Mouse (Mus musculus) retina, embryonic 14.5 days (tissue): ENCODE data around the gene Fxyd1.
A peak's percentile ranks its signal among the peaks of the same experiment; 100 is the strongest.

Experiments
- DNase-seq: peaks from one replicate; pipeline ENCODE4 v3.0.0-alpha.2; 2015; ENCODE audit warnings: low spot score

Fxyd1 gene

DNA sequence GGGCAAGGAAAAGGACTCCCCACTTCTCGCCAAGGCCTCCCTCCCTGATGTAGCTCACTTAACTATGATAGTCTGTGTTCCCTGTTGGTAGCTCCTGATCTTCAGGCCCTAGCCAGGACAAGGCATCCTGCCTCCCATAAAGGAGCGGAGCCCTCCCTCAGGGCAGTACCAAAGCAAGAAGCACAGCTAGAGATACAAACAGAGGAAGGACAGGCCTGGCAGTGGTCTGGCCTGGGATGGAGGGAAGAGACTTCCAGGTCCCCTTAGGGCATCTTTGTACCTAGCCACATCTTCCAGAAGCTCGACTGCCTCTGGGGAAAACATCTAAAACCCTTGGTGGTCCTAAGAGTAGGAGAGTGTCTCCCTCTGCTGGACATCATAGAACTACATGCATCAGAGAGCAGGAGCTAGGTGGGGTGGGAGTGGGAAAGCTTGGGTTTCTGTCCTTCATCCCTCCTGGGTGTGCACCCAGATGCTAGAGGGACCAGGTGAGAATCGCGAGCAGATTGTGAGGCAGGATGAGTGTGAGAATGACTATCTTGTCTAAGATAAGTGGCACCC, 21.0 kb upstream of the Fxyd1 start:
- DNase-seq = peak; percentile 88

DNA sequence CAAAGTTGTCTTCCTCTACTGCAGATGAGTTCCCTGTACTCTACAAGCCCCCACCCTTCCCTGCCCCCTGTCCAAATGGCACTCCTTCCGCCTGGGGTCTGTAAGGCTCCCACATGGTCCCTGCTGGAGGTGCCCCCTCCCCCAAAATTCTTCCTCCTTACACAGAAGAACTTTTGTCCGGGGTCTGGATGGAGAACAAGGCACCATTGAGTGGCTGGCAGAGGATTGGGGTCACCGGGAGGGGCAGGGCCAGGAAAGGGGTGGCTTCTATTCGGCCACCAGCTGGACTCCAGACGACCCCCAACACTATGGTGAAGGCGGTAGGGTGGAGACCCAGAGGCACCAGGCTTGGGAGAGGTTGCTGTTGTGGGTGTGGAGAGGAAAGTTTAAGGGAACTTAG, 20.5 kb upstream of the Fxyd1 start:
- peak; percentile 63 for DNase-seq

DNA sequence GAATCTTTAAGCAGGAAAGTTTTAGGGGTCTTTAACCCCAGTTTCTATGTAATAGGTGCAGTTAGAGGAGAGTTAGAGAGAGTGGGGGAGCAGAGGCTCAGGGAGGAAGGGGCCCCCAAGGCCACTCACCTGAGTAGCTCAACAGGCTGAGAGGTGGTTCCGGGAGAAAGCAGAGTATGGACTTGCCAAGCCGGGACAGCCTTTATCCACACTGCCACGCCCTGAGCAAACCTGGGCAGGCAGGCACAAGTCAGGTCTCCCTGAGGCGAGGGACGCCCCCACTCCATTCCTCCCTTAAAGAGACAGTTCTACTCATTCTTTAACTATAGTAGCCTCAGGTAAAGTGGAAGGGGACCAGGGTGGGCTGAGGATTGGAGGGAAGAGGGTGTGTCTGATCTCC, 19.5 kb upstream of the Fxyd1 start, which contains the start of gene Fxyd3:
TSS of gene Fxyd3 (minus strand) at position 213 of the 400 bp plus-strand sequence.
- no peak for DNase-seq

DNA sequence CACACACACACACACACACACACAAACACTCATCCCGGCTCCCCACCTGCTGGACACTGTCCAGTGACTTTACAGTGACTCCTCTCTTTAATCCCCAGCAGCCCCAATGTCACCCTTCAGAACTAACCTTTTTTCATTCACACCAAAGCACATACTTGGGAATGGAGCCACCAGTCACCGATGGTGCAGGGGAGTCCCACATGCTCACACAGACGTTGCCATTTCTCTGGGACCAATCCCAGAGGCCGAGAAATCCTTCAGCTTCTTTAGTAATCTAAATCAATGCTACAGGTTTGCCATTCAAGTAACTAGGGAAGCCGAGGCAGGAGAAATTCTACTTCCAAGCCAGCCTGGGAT, 17.7 kb upstream of the Fxyd1 start:
- DNase-seq = no peak

DNA sequence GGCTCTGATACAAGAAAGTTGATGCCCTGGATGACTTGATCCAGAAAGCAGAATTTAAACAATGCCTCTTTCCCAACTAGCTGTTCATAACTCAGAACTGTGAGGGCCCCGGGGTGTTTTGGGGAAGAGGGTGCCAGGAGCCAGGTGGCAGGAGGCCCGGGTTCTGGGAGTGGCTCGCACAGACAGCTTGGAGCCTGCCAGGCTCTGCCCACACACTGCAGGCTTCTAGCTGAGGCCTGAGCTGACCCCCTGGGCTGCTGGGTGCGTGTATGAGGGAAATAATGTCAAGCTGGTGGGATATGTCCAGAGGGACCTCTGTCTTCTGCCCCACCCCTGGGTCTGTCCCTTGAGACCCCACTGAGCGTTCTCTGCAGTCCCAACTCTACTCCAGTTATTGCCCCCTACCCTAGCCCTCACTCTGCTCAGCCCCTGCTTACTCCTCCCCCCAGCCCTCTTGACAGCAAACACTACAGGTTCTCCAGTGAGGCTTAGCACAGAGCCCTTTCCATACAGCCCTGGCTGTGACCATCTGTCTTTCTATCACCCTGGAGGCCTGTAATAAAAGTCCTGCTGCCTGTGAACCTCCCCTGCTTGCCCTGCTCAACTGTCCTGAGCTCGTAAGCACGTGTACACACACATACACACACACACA, 17.2 kb upstream of the Fxyd1 start:
- DNase-seq = no peak

DNA sequence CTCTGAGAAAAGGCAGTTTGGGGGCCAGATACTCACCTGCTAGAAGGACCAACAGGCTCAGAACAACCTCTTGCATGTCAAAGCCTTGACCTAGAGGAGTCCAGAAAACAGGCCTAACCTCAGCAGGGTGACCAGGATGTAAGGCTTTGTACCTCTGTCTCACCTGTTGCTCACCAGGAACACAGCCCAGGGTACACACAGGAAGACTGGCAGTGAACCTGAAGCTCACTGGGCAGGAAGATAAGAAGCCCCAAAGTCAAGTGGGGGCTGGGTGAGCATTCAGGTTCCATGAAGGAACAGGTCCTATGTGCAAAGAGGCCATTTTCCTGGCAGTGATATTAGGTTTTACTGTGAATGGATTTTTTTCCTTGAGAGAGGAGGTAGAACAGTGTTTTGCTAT, 16.5 kb upstream of the Fxyd1 start:
- DNase-seq = no peak

DNA sequence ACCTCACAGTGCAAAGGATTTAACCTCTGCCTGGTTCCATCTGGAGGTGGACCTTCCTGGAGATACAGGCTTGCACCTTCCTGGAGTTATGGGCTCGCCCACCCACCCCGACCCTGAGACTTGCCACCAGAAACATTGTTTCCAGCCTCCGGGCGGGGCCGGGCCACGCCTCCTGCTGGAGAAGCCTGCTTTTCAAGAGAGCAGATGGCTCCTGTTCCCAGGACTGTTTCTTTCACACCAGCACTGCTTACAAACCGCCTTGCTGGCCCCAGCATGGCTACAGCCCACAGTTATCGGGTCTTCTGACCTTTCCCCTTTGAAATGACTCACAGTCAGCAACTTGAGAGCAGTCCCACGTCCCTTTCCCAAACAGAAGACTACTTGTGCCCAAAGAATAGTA, 15.3 kb upstream of the Fxyd1 start:
- DNase-seq = no peak

DNA sequence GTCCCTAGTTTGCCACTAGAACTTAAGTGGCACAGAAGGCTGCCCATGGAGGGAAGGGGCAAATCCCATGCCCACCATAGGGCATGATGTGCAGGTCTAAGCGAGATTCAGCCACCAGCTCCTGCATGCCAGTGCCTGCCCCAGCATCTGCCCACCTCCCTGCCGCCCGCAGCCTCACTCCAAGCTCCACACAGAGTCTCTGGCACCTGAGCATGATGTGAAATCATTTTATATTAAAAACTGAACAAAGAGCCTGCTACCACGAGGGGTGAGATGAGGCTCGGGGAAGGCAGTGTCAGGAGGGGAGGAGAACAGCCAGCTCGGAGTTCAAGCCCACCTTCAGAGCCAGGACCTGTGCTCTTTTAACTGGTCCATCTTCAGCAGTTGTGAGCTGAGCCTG, 13.3 kb upstream of the Fxyd1 start:
- no peak for DNase-seq

DNA sequence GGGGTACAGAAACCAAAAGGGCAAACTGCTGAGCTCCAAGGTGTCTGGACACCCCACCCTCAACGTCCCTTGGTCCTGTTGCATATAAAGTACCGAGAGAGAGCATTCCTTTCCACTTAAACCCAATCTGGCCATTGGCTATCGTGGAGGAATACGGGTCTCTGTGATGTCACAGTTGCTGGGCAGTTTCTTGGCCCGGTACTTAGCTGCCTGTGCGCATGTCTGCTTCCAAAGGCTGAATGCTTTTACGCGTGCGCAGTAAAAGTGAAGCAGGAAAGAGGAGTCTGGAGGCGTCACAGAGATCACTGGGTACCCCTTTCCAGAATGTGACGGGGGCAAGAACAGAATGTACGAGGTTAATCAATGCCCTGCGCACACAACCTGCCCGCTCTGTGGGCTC, 12.5 kb upstream of the Fxyd1 start:
- DNase-seq = no peak

DNA sequence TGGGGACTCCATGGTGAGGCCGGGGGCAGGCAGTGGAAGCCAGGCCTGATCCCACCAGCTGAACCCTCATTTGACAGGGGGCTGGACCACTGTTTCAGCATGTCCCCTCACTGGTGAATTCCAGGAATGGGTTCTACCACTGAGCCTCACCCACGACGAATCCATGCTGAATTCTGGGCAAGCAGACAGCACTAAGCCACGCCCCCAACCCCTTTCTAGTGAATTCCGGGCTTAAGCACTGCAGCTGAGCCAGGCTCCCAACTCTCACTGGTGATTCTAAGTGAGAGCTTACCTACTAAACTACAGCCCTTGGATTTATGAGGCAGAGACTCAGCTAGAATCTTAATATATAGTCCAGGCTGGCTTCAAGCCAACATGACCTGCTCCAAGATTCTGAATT, 10.8 kb upstream of the Fxyd1 start:
- no peak for DNase-seq

DNA sequence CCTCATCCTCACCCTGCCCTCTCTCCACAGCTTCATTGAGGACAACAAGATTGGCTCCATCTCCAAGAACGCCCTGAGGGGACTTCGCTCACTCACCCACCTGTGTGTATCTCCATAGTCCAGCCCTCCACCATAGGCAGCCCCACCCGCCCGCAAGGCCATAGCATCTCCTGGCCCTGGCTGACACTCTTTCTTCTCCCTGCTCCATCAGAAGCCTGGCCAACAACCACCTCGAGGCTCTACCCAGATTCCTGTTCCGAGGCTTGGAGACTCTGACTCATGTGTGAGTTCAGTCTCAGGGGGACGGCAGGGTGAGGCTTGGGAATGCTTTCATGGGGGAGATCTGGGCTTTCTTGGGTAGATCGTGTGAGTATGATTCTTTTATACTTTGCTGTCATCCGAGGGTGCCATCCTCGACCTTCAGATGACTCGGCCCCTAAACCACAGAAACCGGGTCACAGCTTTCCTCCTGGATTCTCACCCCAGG, 6.1 kb upstream of the Fxyd1 start:
- no peak for DNase-seq

DNA sequence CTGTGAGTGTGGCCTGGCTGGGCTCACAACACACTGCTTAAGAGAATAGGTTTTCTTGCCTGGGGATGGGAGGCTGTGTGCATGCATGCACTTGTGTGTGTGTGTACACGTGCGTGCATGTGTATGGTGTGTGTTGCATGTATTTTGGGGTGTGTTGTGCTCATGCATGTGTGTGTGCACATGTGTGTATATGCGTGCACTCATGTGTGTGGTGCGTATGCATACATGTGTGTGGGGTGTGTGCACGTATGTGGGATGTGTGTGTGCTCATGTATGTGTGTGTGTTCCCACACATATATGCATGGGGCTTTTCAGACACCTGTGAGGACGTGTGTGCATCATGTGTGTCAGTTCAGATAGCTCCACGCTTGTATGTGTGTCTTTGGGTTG, 3.6 kb upstream of the Fxyd1 start:
- no peak for DNase-seq

DNA sequence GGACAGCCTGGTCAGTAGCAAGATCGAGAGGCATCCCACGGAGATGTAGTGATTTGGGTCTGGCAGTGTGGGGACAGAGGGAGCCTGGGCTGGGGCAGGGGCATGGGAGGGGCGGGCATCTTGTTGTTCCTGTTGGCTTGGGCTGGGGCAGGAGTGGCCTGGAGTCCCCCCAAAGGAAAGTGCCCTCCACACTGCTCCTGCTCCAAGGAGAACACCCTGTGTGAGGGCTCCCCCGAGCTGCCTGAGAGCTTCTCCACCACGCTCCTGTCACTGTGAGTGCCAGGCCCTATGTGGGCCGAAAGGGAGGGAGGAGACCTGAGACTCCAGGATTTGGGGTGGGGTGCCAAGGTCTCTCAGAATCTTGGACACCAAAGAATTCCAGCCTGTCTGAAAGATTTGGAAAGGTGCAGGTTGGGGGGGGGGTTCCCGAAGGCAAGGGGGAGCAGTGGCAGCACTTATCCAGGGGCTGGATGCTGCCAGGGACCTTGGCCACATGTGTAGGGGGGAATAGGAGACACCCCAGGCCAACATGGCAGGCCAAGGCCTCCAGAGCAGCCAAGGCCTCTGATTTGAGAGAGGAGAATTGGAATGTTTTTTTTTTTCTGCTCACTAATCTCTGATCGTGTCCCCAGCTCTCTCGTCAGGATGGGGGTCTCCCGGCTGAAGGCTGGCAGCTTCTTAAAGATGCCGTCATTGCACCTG, 3.1 kb upstream of the Fxyd1 start:
- no peak for DNase-seq

DNA sequence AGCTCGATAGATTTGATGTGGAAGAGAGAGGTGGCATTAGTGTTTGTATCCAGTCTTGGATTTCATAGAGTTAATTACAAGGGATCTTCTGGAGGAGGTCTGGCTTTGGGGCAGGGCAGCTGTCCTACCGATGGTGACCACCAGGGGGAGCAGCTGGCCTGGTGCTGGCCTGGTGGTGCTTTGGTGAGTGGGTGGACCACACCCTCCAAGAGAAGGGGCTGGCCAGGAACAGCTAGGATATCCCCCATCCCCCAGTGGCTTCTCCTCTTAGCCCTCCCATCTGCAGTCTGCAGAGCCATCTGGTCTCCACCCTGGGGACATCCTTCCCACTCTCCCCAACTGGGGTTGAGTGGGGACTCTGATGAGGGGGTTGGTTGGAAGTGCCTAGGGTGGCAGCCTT, 2.1 kb upstream of the Fxyd1 start, which contains the start of gene Lgi4:
TSS of gene Lgi4 (plus strand) at position 235 of the 400 bp plus-strand sequence.
- peak; percentile 89 for DNase-seq

DNA sequence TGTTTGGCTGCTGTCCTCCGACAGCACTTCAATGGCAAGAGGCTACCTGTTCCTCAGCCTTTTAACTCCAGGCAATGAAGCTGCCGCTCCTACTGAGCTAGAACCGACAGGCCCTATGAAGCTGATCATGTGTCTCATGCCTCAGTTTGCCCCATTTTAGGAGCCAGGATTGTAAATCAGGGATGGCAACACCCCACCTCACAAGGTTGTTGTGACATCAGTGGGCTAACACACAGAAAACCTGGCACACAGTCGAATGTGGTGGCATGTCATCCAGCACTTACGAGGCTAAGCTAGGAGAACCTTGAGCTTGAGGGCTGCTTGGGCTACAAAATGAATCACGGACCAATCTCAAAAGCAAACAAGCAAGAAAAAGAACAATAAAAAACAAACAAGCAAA, 1.2 kb upstream of the Fxyd1 start:
- DNase-seq = no peak

DNA sequence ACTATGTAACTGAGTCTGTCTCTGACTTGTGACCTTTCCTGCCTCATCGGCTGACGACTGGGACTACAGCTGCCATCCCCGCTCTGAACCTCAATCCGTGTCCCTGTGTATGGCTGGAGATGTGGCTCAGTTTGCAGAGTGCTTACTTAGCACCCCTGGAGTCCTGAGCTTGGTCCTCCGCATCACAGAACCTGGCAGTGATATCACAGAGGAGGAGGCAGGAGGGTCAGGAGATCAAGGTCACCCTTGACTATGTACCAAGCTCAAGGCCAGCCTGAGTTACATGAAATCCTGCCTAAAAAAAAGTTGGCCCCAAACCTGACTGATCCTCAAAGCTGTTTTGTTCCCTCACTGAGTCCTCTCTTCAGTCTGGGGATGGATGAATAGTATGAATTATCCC, 731 bp upstream of the Fxyd1 start:
- DNase-seq = no peak

DNA sequence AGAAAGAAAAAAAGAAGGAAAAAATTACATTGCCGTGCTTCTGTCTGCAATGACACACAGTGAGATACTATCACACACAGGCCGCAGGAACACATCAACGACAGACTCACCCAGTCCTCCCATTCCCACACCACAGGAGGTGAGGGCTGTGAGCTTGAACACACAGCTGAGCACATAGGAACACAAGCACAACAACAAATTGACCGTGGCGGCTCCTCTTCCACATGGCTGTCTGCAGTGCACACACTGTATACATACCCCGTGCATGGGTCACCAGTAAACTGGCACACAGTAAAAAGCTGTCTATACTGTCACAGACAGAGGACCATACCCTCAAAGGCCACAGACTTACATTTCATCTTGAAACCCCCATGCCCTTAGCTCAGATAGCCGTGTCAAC, 551 bp downstream of the Fxyd1 start:
- no peak for DNase-seq

DNA sequence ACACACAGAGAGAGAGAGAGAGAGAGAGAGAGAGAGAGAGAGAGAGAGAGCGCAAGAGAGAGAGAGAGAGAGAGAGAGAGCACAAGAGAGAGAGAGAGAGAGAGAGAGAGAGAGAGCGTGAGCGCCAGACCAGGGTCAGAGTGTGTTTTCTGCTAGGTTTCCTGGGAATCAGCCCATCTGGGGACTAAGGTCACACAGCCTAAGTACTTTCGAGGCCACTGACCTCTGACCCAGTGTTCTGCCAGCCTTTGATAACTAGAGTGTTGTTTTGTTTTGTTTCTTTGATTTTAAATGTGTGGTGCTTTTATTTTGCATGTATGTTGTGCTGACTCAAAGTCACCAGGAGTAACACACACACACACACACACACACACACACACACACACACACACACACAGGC, 1.1 kb downstream of the Fxyd1 start:
- no peak for DNase-seq

DNA sequence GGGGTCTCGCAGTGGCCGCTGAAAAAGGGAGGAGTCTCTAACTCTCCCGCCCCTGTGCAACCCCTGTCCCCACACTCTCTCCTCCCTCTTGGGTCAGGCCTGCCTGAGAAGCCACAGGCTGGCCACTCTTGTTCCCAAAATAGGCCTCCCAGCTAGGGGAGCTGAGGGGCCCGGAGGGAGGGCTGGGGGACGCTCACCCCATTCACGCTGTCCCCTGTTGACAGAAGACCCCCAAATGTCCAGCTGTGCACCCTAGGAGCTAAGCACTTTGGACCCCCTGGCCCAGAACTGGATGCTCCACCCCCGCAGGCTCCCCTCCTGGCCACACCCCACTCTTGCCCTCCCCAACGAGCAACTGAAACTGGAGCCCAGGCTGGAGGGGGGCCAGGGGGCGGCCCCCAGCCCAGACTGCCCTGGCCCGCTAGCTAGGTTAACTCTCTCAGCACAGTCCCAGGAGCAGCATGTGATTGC, 1.6 kb downstream of the Fxyd1 start:
- peak; percentile 51 for DNase-seq

DNA sequence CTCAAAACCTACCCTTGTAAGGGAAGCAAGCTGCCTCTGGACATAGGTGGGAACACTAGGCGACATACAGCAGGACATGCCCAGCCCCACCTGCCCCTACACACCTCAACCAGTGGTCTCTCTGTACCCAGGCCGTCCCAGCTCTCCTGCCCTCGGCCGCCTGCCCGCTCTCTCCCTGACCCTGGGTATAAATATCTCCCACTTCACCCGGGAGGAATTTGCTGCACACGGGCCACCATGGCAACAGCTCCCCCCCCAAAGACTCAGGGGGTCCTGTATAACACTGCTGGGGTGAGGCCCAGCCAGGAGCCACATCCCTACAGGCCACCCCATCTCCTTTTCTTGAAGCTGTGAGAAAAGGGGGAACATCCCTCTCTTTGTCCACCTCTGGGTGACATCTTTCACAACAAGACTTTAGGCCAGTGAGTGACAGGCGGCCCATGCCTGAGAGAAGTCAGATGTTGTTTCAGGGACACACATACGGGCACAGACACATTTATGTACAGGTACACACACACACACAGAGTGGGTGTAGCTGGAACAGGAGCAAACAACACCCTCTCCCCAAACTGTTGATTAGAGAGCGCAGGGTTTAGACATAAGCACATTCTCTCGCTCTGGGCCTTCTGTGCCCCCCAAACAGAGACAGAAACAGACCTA, 2.2 kb downstream of the Fxyd1 start:
- DNase-seq = no peak

DNA sequence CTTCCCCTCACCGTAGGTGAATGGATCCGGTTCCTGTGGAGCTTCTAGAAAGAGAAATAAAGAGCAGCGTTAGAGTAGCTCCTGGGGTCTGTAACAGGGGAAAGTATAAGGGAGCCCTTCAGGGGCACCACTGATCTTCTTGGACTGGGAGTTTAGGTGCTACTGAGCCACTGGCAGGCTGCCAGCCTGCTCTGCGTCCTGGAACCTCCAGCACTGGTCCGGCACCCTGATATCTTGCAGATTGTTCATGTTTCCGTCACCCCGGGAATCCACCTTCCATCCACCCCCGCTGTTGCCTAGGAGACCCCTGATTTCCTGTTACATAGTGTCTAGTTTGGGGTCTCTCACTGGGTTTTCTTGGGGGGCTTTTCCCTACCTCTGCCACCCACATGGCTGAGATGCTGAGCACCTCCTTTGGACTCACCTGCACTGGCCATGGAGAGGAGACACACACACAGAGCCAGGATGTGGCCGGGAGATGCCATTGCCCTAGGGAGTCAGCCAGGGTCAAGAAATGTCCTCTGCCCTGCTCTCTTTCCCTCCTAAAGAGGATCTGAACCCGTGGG, 3.0 kb downstream of the Fxyd1 start:
- no peak for DNase-seq

DNA sequence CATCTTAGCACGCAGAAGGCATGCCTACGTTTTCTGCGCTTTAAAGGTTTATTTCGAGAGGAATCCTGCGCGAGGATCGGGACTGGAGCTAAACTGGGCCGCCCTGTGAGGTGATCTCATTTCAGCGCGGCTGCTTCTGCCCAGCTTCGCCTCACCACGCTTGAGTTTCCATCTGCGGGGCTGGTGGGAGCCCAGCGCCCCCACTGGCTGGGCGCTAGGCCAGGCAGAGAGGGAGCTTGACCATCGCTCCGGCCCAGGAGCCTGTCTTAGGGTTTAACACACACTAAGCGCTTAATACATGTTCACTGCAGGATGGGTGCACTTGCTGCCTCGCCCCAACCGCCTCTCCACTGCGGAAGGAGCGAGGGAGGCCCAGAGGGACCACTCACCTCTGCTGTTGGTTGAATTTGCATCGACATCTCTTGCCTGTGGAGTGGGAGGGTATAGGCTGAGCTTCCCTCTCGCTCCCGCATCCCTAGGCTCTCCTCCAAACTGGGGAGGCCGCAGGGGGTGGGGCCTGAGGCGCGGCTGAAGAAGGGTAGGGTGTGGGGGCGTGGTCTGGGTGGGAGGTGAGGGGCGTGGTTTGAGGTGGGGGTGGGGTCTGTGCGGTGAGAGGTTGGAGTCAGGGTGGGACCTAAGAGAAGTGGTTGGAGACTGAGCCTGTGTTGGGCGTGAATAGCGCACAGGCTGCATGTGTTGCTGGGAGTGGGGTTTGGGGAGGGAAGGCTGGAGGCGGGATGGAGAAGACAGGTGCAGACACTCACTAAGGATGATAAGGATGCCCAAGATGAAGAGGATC, 4.2 kb downstream of the Fxyd1 start:
- peak; percentile 54 for DNase-seq
